Mouse (Mus musculus) bone marrow macrophage, adult 2 months (primary cell): ENCODE data around the gene Rin3.

Experiments
- CTCF ChIP-seq: IDR thresholded peaks from 2 replicates; pipeline ENCODE4 v1.5.1; 2012; ENCODE audit warnings: low read depth, mild to moderate bottlenecking, low read length, moderate library complexity
- POLR2A ChIP-seq: IDR thresholded peaks from 2 replicates; pipeline ENCODE4 v1.6.1; 2012; ENCODE audit warnings: mild to moderate bottlenecking, low read depth, low read length, borderline replicate concordance

DNA sequence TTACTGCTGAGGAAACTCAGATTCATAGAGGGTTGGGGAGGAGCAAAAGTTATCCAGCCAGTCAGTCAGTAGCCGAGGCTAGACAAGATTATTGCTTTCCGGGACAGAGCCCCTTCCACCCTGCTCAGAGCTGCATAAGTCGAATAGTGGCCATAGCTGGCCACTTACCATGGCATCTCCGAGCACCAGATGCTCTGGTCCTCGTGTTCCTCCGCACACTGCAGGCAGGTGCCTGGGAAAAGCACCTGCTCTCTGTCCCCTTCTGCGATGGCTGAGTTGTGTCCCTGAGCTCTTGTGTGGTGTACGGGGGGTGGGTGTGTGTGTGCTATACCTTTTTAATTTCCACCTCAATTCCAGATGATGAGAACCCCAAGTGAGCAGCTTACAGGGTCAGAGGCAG lies 12.8 kb downstream of the Rin3 start:
- TF ChIP-seq CTCF (no peak), POLR2A (no peak)
